Mouse (Mus musculus) embryonic facial prominence, embryonic 10.5 days (tissue): ENCODE measurements around the gene Gba. TPM values are rescaled to one million over a fixed set of nuclear protein-coding genes. Genes with fewer than 3 reads are reported as not detected.

Source experiments
- DNase-seq: peaks from one replicate; pipeline ENCODE4 v3.0.0-alpha.2; 2017; ENCODE audit warnings: low spot score
- H3K27ac ChIP-seq: fragments of 300-500 bp; sonication (generic); replicated peaks from 2 replicates; pipeline ENCODE4 v1.5.1; 2016; ENCODE audit warnings: mild to moderate bottlenecking
- H3K27me3 ChIP-seq: fragments of 300-500 bp; sonication (generic); replicated peaks from 2 replicates; pipeline ENCODE4 v1.6.1; 2016; ENCODE audit warnings: low read depth, mild to moderate bottlenecking; ENCODE audit not compliant: poor library complexity, severe bottlenecking
- H3K36me3 ChIP-seq: fragments of 300-500 bp; sonication (generic); replicated peaks from 2 replicates; pipeline ENCODE4 v1.6.1; 2016; ENCODE audit warnings: mild to moderate bottlenecking, moderate library complexity
- H3K4me1 ChIP-seq: fragments of 300-500 bp; sonication (generic); 2 replicates; pipeline ENCODE4 v1.6.1; 2016
- H3K4me3 ChIP-seq: fragments of 300-500 bp; sonication (generic); 2 replicates; pipeline ENCODE4 v1.5.1; 2016; ENCODE audit warnings: mild to moderate bottlenecking, moderate library complexity
- H3K9me3 ChIP-seq: fragments of 300-500 bp; sonication (generic); 2 replicates; pipeline ENCODE4 v1.6.1; 2016; ENCODE audit warnings: mild to moderate bottlenecking
- WGBS: fragments of 180-500 bp; shearing (Covaris S2); methylation state at CpG from one replicate; pipeline ENCODE4 v1.1.7; 2016; 5-methylcytosine and 5-hydroxymethylcytosine counted together
- polyA plus RNA-seq: library from polyadenylated mRNA; unstranded; fragments of >200 nt; fragmentation: Nextera tagmentation; extraction: Ambion mirVana; gene quantifications from 2 replicates; pipeline ENCODE4 v1.2.1, GENCODE M21; 2016

The Gba gene
- polyA plus RNA-seq, 1 experiment from 2014 or later = 33.9 TPM

DNA sequence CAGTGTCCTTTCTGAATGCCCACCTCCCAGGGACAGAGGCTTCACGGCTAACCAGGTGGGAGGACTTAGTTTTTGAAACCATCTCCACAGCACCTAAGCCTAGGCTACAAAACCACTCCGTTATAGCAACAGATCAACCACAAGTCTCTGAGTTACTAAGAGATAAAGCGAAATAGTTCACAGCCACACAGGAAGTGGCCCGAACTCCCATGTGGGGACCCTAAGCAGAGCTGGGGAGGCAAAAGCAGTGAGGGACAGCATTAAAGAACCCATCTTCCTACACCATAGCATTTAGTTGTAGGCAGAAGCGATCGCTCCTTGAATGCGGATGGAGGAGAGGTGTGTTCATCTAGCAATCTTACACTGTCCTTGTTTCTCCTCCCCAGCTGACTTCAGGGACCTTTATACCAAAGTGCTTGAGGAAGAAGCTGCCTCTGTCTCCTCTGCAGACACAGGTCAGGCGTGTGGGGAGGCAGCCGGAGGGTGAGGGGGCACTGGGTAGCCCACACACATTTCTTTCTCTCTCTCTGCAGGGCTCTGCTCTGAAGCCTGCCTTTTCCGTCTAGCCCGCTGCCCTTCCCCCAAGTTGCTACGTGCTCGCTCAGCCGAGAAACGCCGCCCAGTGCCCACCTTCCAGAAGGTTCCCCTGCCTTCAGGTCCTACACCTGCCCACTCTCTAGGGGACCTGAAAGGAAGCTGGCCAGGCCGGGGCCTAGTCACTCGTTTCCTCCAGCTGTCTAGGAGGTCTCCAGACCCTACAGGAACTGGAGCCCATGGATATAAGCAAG, 14.8 kb upstream of the Gba start:
- DNase-seq = no peak
- H3K27me3 ChIP-seq = peaks cover 21% of the 10 kb centered on the region
- no peaks in the 10 kb centered on the region for H3K9me3 ChIP-seq
- no peak overlapping the region for H3K4me3 ChIP-seq
- no peak overlapping the region for H3K27ac ChIP-seq
- WGBS = 63% methylated on average over 18 of the region's 18 CpGs
- peaks cover 50% of the 10 kb centered on the region for H3K4me1 ChIP-seq
- H3K36me3 ChIP-seq = peaks cover 24% of the 10 kb centered on the region

DNA sequence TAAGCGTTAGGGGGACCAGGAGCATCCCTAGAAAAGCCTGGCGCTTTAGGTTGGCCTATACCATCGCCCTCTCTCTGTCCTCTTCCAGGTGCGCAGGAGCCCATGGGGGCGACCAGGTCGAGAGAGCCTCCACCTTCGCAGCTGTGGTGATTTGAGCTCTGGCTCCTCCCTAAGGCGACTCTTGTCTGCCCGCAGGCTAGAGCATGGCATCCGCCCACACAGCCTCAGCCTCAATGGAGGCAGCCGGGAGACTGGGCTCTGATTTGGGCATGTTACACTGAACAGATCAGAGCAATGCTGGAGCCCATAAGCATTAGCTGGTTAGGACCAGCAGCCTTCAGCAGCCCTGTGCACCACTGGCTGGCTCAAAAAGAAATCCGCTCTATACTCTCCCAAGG, 14.3 kb upstream of the Gba start:
- 58% methylated on average over 12 of the region's 12 CpGs for WGBS

DNA sequence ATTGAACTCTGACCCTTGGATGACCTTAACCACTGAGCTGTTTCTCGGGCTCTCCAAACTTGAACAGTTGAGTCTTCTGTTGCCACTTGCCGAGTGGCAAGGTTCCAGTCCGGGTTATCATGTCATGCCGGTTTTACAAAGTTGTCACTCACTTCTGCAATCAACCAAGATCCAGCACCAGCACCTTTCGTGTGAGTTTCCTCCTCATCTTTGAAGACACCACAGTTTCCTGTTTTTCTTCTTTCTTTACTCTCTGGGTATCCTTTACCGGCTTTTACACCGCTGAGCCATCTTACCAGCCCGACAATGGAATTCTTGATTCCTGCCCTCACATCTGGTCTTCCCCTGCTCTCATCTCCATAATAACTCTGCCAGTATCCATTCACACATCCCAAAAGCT, 12.3 kb upstream of the Gba start:
- DNase-seq = no peak
- no peak overlapping the region for H3K27ac ChIP-seq
- peaks cover 27% of the 10 kb centered on the region for H3K4me1 ChIP-seq
- no peaks in the 10 kb centered on the region for H3K9me3 ChIP-seq
- H3K4me3 ChIP-seq = no peak overlapping the region
- peaks cover 21% of the 10 kb centered on the region for H3K27me3 ChIP-seq
- 85% methylated on average over 8 of the region's 8 CpGs for WGBS
- peaks cover 24% of the 10 kb centered on the region for H3K36me3 ChIP-seq

More for the DNA sequence above, 14.3 kb upstream of the Gba start:
- Histone ChIP-seq H3K27ac (no peak overlapping the region), H3K4me3 (0 out of 2 replicates have a peak overlapping the region, but pooled peaks have one; percentile 22), H3K4me1 (peaks cover 44% of the 10 kb centered on the region), H3K27me3 (peaks cover 21% of the 10 kb centered on the region), H3K9me3 (no peaks in the 10 kb centered on the region), H3K36me3 (peaks cover 24% of the 10 kb centered on the region)
- no peak for DNase-seq

DNA sequence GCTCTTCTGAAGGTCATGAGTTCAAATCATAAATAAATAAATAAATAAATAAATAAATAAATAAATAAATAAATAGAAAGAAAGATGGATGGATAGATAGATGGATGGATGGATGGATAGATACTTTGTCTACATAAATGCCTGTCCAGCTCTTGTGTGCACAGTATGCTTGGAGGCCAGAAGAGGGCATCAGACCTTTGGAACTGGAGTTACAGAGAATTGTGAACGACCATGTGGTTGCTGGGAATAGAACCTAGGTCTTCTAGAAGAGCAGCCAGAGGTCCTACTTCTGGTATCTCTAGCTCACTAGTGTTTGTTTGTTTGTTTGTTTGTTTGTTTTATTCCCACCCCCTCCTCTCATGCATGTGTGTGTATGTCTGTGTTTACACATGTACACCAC, 9.4 kb upstream of the Gba start:
- H3K27me3 ChIP-seq = 0 out of 2 replicates have a peak, but pooled peaks cover 5% of the 10 kb centered on the region
- H3K9me3 ChIP-seq = no peaks in the 10 kb centered on the region
- no peak overlapping the region for H3K4me3 ChIP-seq
- DNase-seq = no peak
- H3K27ac ChIP-seq = no peak overlapping the region
- 77% methylated on average over 1 of the region's 1 CpGs for WGBS
- H3K4me1 ChIP-seq = peaks cover 23% of the 10 kb centered on the region
- peaks cover 7% of the 10 kb centered on the region for H3K36me3 ChIP-seq

DNA sequence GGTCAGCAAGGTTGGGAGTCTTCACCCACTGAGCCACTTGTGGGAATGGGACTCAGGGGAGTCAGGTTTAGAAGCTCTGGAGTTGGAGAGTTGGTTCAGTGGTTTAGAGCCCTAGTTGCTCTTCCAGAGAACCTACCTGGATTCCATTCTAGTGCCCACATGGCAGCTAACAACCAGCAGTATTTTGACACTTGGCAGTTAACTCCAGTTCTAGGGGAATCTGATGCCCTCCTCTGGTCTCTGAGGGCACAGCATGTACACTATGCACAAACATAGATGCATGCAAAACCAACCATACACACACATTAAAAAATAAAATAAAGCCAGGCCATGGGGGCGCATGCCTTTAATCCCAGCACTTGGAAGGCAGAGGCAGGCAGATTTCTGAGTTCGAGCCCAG, 8.9 kb upstream of the Gba start:
- Histone ChIP-seq H3K4me1 (peaks cover 19% of the 10 kb centered on the region), H3K27me3 (no peaks in the 10 kb centered on the region), H3K4me3 (no peak overlapping the region), H3K36me3 (peaks cover 2% of the 10 kb centered on the region; the same call in 1 of the 2 replicates), H3K9me3 (no peaks in the 10 kb centered on the region), H3K27ac (no peak overlapping the region)
- 87% methylated on average over 2 of the region's 2 CpGs for WGBS
- no peak for DNase-seq

DNA sequence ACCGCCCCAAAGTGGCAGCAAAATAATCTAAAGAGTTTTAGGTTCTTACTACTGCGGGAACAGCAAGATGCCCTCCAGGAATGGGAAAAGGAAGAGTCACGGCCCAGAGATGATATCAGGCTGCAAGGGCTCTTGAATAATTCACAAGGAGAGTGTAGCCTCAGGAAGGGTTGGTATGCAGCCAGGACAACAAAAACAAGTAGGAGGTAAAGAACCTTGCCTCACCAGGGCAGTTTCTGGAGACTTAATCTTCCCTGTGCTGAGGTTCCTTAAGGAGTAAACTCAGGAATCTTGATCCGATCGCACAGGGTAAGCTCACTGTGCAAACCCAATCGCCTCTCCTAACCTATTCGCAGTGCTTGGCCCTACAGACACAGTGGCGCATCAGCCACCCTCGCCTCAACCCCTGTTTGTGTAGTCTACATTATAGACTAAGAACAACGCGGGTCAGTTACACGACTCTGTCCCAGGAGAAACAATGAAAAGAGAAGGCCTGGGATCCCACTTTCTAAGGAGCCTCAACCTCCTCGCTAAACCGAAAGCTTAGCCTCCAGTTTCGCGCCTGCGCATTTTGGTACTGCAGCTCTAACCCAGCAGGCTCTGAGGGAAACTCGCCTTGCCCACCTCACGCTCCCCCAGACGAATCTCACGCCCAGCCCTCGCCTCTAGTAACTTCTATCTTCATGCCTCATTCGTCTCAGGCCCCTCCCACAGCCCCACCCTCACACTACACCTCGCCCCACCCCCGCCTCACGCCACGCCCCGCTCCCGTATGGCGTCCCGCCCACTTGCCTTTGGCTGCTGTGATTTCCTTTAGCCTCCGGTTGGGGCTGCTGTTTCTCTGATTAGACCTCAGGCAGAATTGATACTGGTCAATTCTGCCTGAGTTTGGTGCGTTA, 6.5 kb upstream of the Gba start:
- Histone ChIP-seq H3K27me3 (no peaks in the 10 kb centered on the region), H3K36me3 (no peaks in the 10 kb centered on the region), H3K9me3 (no peaks in the 10 kb centered on the region), H3K27ac (peak overlapping the region; percentile 83), H3K4me1 (peaks cover 19% of the 10 kb centered on the region), H3K4me3 (peak overlapping the region; percentile 54)
- 7% methylated on average over 33 of the region's 33 CpGs for WGBS
- peak; percentile 98 for DNase-seq

DNA sequence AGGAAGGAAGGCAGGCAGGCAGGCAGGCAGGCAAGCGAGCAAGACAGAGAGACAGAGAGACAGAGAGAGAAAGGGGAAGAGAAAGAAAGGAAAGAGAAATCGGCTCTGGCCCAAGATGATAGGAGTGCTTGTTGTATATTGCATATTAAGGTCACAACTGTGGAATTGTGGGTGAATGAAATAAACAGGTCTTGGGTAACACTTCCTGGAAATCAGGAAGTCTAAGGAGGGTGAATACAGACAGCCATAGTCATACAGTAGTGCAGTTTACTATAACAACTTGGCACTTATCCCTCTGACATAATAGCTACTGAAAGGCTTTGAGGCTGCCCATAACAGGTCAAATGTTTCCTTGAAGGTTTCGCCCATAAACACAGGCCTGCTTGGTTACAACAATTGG, 2.9 kb upstream of the Gba start:
- H3K27me3 ChIP-seq = no peaks in the 10 kb centered on the region
- peaks cover 25% of the 10 kb centered on the region for H3K4me1 ChIP-seq
- H3K36me3 ChIP-seq = peaks cover 7% of the 10 kb centered on the region
- DNase-seq = no peak
- WGBS = 81% methylated on average over 3 of the region's 3 CpGs
- H3K4me3 ChIP-seq = no peak overlapping the region
- H3K9me3 ChIP-seq = no peaks in the 10 kb centered on the region
- H3K27ac ChIP-seq = no peak overlapping the region

DNA sequence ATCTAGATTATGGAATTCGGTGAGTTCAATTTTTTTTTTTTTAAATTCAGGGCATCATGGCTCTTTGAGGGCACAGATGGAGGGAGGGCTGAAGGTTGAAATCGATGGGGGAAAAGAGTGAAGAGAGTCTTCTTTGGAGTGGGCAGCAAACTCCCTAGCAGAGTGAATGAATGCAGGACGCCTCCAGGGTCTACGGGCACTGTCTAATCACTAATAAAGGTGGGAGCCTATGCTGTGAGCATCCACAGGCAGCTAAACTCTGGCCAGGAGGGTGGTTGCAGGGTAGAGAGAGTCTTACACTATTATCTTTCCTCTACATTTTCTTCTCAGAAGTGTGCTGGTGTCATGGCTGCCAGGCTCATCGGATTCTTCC, 400 bp downstream of the Gba start:
- 40% methylated on average over 5 of the region's 5 CpGs for WGBS
- Histone ChIP-seq H3K27me3 (no peaks in the 10 kb centered on the region), H3K4me1 (peaks cover 6% of the 10 kb centered on the region), H3K27ac (peak overlapping the region; percentile 31; the same call in 1 of the 2 replicates), H3K36me3 (peaks cover 40% of the 10 kb centered on the region), H3K9me3 (no peaks in the 10 kb centered on the region), H3K4me3 (peak overlapping the region; percentile 59)
- no peak for DNase-seq

DNA sequence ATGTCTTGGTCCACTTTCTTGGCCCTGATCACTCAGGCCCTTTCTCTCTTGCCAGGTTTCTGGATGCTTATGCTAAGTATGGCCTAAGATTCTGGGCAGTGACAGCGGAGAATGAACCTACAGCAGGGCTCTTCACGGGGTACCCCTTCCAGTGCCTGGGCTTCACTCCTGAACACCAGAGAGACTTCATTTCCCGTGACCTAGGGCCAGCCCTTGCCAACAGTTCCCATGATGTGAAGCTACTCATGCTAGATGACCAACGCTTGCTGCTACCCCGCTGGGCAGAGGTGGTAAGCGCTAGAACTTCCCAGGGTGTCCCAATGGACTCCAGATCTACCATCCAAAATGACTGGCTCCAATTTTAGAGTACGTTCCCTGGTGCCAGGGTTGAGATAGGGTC, 3.4 kb downstream of the Gba start:
- Histone ChIP-seq H3K27ac (no peak overlapping the region), H3K4me3 (no peak overlapping the region), H3K9me3 (no peaks in the 10 kb centered on the region), H3K36me3 (peaks cover 69% of the 10 kb centered on the region), H3K27me3 (no peaks in the 10 kb centered on the region), H3K4me1 (peaks cover 6% of the 10 kb centered on the region)
- no peak for DNase-seq
- 94% methylated on average over 7 of the region's 7 CpGs for WGBS

DNA sequence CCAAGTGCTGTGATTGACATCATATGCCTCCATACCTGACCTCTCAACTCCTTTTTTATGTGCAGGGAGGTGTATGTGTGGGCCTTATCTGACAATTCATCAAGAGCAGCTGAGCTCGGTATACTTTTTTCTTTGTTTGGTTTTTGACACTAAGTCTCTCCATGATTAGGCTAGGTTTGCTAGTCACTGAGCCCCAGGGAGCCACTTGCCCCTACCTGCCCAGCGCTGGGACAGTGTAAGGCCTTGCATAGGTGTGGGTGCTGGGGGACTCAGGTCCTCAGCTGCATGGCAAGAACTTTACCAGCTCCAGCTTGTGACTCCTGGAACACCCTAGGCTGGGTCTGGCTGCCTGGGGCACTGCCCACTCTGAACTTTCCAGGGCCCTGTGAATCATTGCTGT, 4.0 kb downstream of the Gba start:
- H3K9me3 ChIP-seq = no peaks in the 10 kb centered on the region
- no peak overlapping the region for H3K27ac ChIP-seq
- no peak overlapping the region for H3K4me3 ChIP-seq
- peaks cover 6% of the 10 kb centered on the region for H3K4me1 ChIP-seq
- H3K27me3 ChIP-seq = no peaks in the 10 kb centered on the region
- DNase-seq = no peak
- WGBS = 86% methylated on average over 2 of the region's 2 CpGs
- peaks cover 75% of the 10 kb centered on the region for H3K36me3 ChIP-seq

DNA sequence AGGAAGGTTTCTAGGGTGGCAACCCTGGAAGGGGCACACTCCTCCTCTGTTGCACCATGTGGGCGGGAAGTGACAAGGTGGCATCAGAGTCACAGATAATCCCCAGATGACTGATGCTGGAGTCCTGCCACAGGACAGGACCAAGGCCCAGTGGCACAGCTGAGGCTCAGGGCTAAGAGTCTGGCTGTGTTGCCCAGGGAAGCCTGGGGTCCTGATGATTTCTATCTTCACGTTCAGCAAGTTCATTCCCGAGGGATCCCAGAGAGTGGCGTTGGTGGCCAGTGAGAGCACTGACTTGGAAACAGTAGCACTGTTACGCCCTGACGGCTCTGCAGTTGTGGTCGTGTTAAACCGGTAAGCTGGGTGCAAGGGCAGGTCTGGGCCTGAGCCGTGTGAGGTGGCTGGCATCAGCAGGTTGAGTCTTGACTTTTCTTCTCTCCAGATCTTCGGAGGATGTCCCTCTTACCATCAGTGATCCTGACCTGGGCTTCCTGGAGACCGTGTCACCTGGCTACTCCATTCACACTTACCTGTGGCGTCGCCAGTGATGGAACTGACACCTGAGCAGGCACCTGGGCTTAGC, 5.4 kb downstream of the Gba start:
- Histone ChIP-seq H3K27ac (no peak overlapping the region), H3K9me3 (no peaks in the 10 kb centered on the region), H3K36me3 (peaks cover 75% of the 10 kb centered on the region), H3K4me3 (no peak overlapping the region), H3K27me3 (no peaks in the 10 kb centered on the region), H3K4me1 (peaks cover 12% of the 10 kb centered on the region)
- DNase-seq = no peak
- 93% methylated on average over 13 of the region's 13 CpGs for WGBS

DNA sequence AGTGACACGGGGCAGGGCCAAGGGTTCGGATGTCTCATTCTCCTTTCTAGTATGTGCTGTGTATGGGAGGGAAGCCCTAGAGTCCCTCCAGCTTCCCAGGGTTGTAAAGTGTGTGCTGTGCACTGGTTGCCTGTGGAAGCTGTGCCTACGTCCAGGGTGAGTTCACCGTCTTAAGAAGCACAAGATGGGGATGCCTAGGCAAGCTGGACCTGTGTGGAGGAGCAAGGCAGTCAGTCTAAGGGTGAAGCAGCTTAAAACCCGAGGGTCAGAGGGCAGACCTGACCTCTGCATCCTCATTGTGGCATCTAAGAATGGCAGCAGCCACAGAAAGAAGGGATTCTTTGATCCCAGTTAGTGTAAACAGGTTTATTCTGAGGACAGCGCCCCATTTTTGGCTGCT, 6.0 kb downstream of the Gba start:
- H3K36me3 ChIP-seq = peaks cover 75% of the 10 kb centered on the region
- no peak overlapping the region for H3K27ac ChIP-seq
- H3K27me3 ChIP-seq = no peaks in the 10 kb centered on the region
- H3K4me1 ChIP-seq = peaks cover 9% of the 10 kb centered on the region
- H3K4me3 ChIP-seq = no peak overlapping the region
- 90% methylated on average over 6 of the region's 6 CpGs for WGBS
- no peaks in the 10 kb centered on the region for H3K9me3 ChIP-seq
- no peak for DNase-seq
